Mouse (Mus musculus) layer of hippocampus, adult 18-20 months (tissue): Measurements from ENCODE around the gene Vps9d1. TPM values are rescaled to one million over a fixed set of nuclear protein-coding genes. Genes with fewer than 3 reads are reported as not detected.
"Not testable (repeated sequence)": the region's sequence is repeated elsewhere in the genome, so short reads cannot be mapped to it uniquely, and the experiment has no call there.

Source experiments
- DNase-seq, 2 experiments: peaks; one replicate each; pipeline ENCODE4 v3.0.0; 2022; ENCODE audit warnings: low spot score in 2 of 2
- long read RNA-seq: library from polyadenylated mRNA; stranded (forward); transcript quantifications from one replicate; pipeline ENCODE4 v2.0.0, GENCODE M21; 2021
- total RNA-seq, 2 experiments: library from RNA; stranded (reverse); gene quantifications; 2 replicates each; pipeline ENCODE4 v1.2.3; 2021

The Vps9d1 gene
- 10 to 100 TPM; 49.1 to 54.5 TPM for total RNA-seq
- long read RNA-seq, transcript Vps9d1-203 (15 exons, 2,952 nt) = major isoform, 16 of 42 reads
- long read RNA-seq, partial matches to known transcripts = 4 of 42 reads
- long read RNA-seq, other reads (novel, unspliced or antisense) = 21 of 42 reads

DNA sequence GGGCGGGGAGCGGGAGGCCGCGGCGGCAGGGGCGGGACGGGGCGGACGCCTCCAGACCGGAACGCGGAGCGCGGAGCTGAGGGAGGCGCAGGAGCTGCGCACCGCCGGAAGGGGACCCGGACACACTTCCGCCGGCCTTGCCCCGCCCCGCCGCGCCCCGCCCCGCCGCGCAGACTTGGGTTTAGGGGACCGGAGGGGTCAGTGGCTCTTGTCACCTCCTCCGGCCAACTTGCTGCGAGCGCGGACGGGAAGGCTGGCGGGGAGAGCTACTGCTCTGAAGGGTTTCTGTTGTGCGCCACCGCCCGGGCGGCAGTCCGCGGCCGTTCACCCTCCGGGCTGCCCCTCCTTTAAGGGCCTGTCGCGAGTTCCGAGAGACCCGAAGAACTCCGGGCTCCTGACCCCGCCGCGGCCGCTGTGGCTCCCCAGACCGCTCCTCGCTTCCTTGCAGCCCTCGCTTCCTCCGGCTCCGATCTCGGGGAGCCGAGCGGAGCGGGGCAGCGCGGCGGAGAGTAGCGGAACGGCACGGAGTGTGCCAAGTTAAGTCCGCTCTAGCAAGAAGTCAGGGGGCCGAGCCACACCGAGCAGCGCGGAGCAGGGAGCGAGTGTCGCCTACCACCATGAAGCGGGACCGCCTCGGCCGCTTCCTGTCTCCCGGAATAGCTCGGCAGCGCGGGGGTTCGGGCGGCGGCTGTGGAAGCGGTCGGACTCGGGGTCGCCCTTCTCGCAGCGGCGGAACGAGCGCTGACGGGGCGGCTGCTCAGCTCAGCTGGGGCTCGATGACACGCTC lies at the start of gene Vps9d1, which contains the start of gene Zfp276:
Vps9d1 (minus strand) TSS at position 250 of the 787 bp plus-strand sequence.
Zfp276 (plus strand) TSS at position 97 of the 787 bp plus-strand sequence.
- DNase-seq = peak; percentile 71 to 83

DNA sequence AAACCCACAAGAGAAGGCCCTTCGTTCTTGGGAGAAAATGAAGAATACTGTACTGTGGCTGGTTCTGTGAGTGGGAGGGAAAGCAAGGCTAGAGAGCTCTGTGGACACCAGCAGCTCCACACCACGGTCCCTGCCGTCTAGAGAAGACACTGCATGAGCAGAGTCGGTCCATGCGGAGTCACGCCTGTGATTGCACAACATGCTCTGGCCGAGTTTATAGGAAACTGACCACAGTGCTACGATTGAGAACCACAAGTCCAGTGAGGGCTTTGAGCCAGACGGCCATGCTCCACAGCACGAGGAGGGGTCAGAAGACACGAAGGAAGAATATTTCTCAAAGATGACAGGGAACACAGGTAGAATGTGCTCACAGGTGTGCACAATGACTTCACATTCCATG lies 44.2 kb upstream of the Vps9d1 start:
- DNase-seq = no peak

DNA sequence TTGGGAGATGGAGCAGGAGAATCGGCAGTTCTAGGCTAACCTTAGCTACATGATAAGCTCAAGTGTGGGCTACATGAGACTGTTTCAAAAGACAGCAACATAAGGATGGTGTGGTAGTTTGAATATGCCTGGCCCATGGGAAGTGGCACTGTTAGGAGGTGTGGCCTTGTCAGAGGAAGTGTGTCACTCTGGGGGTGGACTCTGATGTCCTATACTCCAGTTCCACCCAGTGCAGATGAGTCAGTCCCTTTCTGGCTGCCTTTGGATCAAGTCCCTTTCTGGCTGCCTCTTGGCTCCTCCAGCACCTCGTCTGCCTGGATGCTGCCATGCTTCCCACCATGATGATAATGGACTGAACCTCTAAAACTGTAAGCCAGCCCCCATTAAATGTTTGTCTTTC lies 38.6 kb upstream of the Vps9d1 start:
- no peak for DNase-seq

DNA sequence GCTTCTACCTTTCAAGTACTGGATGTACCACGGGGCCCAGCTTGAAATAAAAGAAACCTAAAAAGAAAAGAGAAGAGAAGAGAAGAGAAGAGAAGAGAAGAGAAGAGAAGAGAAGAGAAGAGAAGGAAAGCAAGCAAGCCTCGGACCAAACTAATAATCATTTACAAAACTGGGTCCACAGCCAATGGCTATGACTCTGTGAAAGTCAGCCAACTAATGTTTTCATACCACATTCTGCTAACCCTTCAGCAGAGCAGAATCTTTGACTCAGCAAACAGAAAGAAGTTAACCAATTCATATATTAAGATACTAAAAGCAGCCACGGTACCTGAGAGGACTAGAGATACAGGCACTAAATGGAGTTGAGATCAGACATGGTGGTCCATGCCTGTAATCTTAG lies 38.1 kb upstream of the Vps9d1 start:
- no peak for DNase-seq

GRCm38 (mm10) chr8:123291716-123292115 lies 37.6 kb upstream of the Vps9d1 start:
- DNase-seq = no peak

DNA sequence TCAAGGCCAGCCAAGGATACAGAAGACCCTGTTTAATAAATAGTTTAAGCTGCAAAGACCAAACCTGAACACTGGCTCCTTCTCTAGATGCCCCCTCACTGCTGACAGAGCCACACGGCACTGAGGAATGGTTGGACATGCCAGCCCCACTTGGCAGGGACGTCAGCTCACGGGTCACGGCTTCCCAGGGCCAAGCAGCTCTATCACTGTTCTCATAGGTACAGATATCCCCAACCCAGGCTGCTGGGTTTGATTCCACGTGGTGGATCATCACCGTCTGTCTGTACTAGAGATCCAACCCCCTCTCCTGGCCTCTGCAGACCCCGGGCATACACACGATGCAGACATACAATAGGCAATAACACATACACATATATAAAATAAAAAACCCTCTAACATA lies 36.5 kb upstream of the Vps9d1 start:
- DNase-seq = no peak

GRCm38 (mm10) chr8:123290166-123290565 lies 36.0 kb upstream of the Vps9d1 start:
- peak in 1 of 2 experiments; percentile 49 for DNase-seq

DNA sequence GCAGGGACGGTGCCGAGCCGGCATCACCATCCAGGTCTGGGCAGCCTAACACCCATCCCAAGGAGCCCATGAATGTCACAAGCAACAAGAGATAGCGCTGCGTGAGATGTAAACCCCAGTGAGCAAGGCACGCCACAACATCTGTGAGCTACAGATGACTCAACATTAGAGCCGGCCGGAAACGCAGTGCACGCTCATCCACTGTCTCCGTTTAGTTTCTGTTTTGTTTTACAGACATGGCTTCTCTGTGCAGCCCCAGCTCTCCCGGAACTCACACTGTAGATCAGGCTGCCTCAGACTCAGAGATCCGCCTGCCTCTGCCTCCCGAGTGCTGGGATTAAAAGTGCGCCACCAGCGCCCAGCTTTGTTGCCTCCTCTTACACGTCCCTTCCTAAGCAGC lies 33.2 kb upstream of the Vps9d1 start:
- DNase-seq = no peak

GRCm38 (mm10) chr8:123284493-123284892 lies 30.3 kb upstream of the Vps9d1 start:
- DNase-seq = no peak

DNA sequence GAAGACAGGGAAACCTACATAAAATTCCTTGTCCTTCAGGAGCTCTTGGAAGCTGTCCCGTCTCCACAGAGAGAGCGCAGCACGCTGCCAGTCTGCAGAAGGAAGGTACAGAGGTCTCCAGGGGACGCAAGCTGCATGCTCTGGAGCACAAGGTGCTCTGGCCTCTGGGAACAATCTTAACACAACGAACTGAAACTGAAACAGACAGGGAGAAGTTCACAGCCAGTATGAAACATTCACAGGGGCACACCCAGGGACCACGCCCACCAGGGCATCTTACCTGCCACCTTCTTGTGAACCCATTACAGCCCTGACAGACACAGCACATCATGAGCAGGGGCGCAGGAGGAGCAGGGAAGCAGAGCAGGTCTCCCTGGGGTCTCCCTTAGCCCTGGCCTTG lies 29.8 kb upstream of the Vps9d1 start:
- no peak for DNase-seq

DNA sequence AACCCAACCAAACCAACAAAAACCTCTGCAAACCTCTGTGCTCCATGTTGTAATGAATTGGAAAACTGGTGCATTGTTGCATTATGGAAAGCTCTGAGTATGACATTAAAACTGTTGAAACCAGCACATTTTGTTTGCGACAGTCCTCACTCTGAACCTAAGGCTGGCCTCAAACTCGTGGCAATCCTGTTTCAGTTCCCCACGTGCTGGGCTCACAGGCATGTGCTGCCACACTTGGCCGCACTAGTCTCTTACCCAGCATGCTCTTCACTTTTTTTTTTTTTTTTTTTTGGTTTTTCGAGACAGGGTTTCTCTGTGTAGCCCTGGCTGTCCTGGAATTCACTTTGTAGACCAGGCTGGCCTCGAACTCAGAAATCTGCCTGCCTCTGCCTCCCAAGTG lies 28.8 kb upstream of the Vps9d1 start:
- not testable (repeated sequence) for DNase-seq

- no peak for DNase-seq
Measured at GRCm38 (mm10) chr8:123280302-123281094, 26.4 kb upstream of the Vps9d1 start.

GRCm38 (mm10) chr8:123279828-123280227 lies 25.7 kb upstream of the Vps9d1 start:
- DNase-seq = no peak

GRCm38 (mm10) chr8:123278445-123278844 lies 24.3 kb upstream of the Vps9d1 start:
- DNase-seq = no peak

DNA sequence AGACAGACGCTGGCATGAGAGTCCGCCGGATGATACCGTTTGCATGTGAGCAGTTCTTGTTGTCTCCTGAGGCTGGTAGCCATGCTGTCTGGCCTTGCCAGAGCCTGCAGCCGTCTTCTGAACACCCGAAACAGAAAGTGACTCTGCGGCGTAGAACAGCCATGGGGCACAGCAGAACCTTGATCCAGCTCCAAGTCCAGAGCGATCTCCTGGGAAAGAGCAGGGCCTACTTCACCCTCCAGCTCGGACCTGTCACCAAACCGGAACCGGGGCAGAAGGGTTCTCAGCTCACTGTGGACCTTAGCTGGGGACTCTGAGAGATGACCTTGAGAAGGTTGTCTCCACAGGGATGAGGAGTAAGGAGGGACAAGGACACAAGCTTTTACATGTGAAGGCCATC lies 20.9 kb upstream of the Vps9d1 start:
- DNase-seq = no peak

DNA sequence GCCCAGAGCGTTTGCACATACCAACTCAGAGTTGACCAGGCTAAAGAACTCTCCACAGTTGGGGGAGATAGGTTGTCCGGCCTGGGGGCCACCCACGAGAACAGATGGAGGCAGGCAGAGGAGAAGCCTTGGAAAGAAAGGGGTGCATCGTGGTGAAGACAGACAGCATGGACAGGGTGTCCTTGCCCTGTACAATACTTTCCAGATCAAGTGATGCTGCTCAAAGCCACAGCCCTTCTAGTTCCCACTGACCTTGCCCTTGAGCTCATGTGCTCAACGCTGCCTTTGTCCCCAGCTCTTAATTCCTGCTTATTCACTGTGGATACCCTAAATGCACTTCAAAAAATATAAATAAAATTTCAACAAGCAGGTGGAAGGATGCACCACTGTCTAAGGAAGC lies 20.3 kb upstream of the Vps9d1 start:
- no peak for DNase-seq

GRCm38 (mm10) chr8:123271901-123272300 lies 17.8 kb upstream of the Vps9d1 start:
- no peak for DNase-seq

DNA sequence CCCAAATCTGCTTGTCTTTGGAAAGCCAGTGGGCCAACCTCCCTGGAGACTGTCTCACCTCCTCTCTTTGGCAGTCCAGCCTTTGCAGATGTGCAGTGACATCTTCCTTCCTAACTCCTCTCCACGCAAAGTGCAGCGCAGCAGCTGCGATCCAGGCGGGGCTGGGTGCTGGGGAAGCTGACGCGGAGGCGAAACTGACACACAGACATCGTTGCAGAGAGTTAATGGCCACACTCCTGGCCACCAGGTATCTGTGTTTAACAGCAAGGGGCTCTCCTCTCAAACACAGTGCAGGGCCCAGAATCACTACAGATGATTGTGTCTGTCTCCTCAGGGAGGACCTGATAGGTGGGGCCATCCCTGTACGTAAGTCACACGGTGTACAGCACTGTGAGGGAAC lies 17.0 kb upstream of the Vps9d1 start:
- no peak for DNase-seq

DNA sequence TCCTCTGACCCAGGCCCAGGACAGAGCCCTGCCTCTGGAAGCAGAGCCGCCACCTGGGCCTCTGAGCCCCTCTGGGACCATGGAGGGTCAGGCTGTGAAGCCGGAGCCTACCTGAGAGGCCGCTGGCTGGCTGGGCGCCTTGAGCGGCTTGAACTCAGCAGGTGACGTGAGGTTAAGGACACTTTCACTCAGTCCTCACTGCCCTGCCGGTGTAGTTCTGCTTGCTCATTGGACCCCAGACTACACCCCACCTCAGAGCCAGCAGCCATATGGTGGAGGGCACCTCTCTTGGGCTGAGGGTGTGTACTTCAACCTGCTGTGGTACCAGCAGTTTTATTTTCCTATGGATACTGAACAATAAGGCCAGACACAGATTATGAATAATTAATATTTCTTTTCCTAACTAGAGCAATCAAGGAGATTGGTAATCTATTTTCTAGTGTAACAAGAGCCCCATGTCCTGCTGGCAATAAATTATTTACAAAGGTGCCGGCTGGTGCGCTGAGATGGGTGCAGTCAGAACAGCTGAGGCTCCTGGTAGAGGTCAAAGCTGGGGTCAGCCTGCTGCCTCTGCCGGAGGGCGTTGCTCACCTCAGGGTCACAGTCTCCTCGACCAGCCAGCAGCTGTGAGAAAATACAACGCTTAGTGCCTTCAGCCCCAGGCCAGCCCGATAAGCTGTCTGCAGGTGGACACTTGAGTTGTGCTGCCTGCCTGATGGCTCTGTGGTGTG lies 13.9 kb upstream of the Vps9d1 start:
- DNase-seq = no peak

DNA sequence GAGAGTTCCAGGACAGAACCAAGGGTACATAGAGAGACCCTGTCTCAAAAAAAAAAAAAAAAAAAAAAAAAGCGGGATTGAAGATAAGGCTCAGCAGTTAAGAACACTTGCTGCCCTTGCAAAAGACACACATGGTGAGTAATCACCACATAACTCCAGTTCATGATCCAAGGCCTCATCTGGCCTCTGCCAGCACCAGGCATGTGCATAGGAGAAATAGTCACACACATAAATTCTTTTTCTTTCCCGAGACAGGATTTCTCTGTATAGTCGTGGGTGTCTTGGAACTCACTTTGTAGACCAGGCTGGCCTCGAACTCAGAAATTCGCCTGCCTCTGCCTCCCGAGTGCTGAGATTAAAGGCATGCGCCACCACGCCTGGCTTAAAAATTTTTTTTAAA lies 3.4 kb upstream of the Vps9d1 start:
- DNase-seq = not testable (repeated sequence)

GRCm38 (mm10) chr8:123257114-123257513 lies 3.0 kb upstream of the Vps9d1 start:
- peak; percentile 27 to 50 for DNase-seq
